In genomic region chr12:87146966-87147365, GRCm38 (mm10) we compare ENCODE assay signal across 8 mouse cellular contexts. TPM values are rescaled to one million over a fixed set of nuclear protein-coding genes. Genes with fewer than 3 reads are reported as not detected.
DNase-seq lines count a peak whose midpoint lies in the region; ATAC-seq and TF ChIP-seq lines count a peak whose summit lies in the region.

TSS of gene Gstz1 (plus strand) at chr12:87147165.

- DNase-seq in gastrocnemius, adult 8-10 months (ENCODE audit: low spot score in 2 of 2) = peak; percentile 66 to 73
- peak; percentile 44 for DNase-seq in hindlimb bud, embryonic 11.5 days (ENCODE audit: extremely low spot score, low read depth, low spot score)
- DNase-seq in left cerebral cortex, adult 8-10 months (ENCODE audit: low spot score in 2 of 2) = peak; percentile 76 to 88
- peak; percentile 95 to 97 for DNase-seq in right cerebral cortex, postnatal 10 days (ENCODE audit: low spot score in 2 of 2)
- DNase-seq in urinary bladder, postnatal 36 days (ENCODE audit: low spot score in 2 of 2) = peak; percentile 75 to 87

- peak within 1 kb of the TSS; percentile 91 for H3K27ac ChIP-seq in cortical plate, adult 2 months (ENCODE audit: insufficient read depth, low read length)

- peaks cover 2% of the 10 kb centered on the region; the same call in 1 of the 2 replicates for H3K4me1 ChIP-seq in cortical plate, adult 2 months (ENCODE audit: control insufficient read depth, insufficient read depth, low read length)
- H3K4me1 ChIP-seq in megakaryocyte, embryonic 14.5 days = peaks cover 31% of the 10 kb centered on the region

- TF ChIP-seq POLR2A in cortical plate, adult 2 months (IDR thresholded peaks at IDR 0.05; ENCODE audit: extremely low read depth, insufficient read depth, low read length) = peak; percentile 32; the same call in 1 of the 2 replicates

- peaks cover 13% of the 10 kb centered on the region for H3K36me3 ChIP-seq in megakaryocyte, embryonic 14.5 days (replicated peaks; ENCODE audit: low read length)

- H3K27me3 ChIP-seq in megakaryocyte, embryonic 14.5 days (replicated peaks) = no peaks in the 10 kb centered on the region

- H3K4me3 ChIP-seq in cortical plate, adult 2 months (ENCODE audit: insufficient read depth, low read length) = peak within 1 kb of the TSS; percentile 70
- H3K4me3 ChIP-seq in megakaryocyte, embryonic 14.5 days (replicated peaks) = peak within 1 kb of the TSS; percentile 96

- peaks cover 17% of the 10 kb centered on the region for H3K9me3 ChIP-seq in megakaryocyte, embryonic 14.5 days

- no peak for TF ChIP-seq CTCF in cortical plate, adult 2 months (IDR thresholded peaks at IDR 0.05; ENCODE audit: extremely low read depth, insufficient read depth, low read length)

- peak; percentile 78 for ATAC-seq in activated CD4-positive, CD25-positive, alpha-beta regulatory T cell, adult 4 months

RNA-seq across cellular contexts. Expression of gene Gstz1, which starts in this region (rescaled TPM):
- polyA plus RNA-seq in activated CD4-positive, CD25-positive, alpha-beta regulatory T cell, adult 4 months (2017; shearing (Covaris generic)) = 10 to 100 TPM; 15.3 to 15.7 TPM
- polyA plus RNA-seq in cortical plate, adult 2 months (2012; rRNA removed) = 93.6 and 96.5 TPM in 2 replicates
- total RNA-seq in gastrocnemius, adult 8-10 months (2022) = 10 to 100 TPM; 32.8 to 41.0 (median 38.3) TPM
- total RNA-seq in left cerebral cortex, adult 8-10 months (2022) = 10 to 100 TPM; 52.3 to 58.4 (median 55.2) TPM
- 2.2 and 3.2 TPM in 2 replicates for polyA plus RNA-seq in megakaryocyte, embryonic 14.5 days (2012; ENCODE audit: insufficient read depth, low replicate concordance)

Comparison
In these comparisons a context has a peak if more than half of its experiments do, and no peak if none do; other contexts are left out.
1. Peak in every context shown above with its lines: DNase-seq, ATAC-seq, H3K4me3 ChIP-seq and H3K27ac ChIP-seq.
2. DNase-seq: peak in every context shown above with its lines; median percentile 96 in right cerebral cortex, postnatal 10 days; 82 in left cerebral cortex, adult 8-10 months; 81 in urinary bladder, postnatal 36 days; 70 in gastrocnemius, adult 8-10 months; 44 in hindlimb bud, embryonic 11.5 days.